Mouse (Mus musculus) lung, embryonic 16.5 days (tissue): ENCODE data around the gene Letm1. TPM values are rescaled to one million over a fixed set of nuclear protein-coding genes. Genes with fewer than 3 reads are reported as not detected.
A peak's percentile ranks its signal among the peaks of the same experiment; 100 is the strongest.

Source experiments
- ATAC-seq: fragments of 200-750 bp; cut with Nextera tagmentation; 2 replicates; pipeline ENCODE4 v1.8.0; 2017; ENCODE audit warnings: low read depth, mild to moderate bottlenecking, moderate library complexity
- H3K27ac ChIP-seq: fragments of 300-500 bp; sonication (generic); 2 replicates; pipeline ENCODE4 v1.5.1; 2014; ENCODE audit warnings: mild to moderate bottlenecking, control low read depth, low read length
- H3K27me3 ChIP-seq: fragments of 300-500 bp; sonication (generic); 2 replicates; pipeline ENCODE4 v1.6.1; 2014; ENCODE audit warnings: low read depth, low read length, mixed read lengths; ENCODE audit not compliant: control insufficient read depth, insufficient read depth
- H3K36me3 ChIP-seq: fragments of 300-500 bp; sonication (generic); 2 replicates; pipeline ENCODE4 v1.6.1; 2014; ENCODE audit warnings: low read length; ENCODE audit not compliant: control insufficient read depth, insufficient read depth
- H3K4me1 ChIP-seq: fragments of 300-500 bp; sonication (generic); replicated peaks from 2 replicates; pipeline ENCODE4 v1.6.1; 2014; ENCODE audit warnings: low read length, mixed read lengths; ENCODE audit not compliant: control insufficient read depth, insufficient read depth
- H3K4me2 ChIP-seq: fragments of 300-500 bp; sonication (generic); 2 replicates; pipeline ENCODE4 v1.6.1; 2014; ENCODE audit warnings: low read depth, low read length, control low read depth
- H3K4me3 ChIP-seq: fragments of 300-500 bp; sonication (generic); 2 replicates; pipeline ENCODE4 v1.5.1; 2014; ENCODE audit warnings: mild to moderate bottlenecking, low read length, control low read depth
- H3K9ac ChIP-seq: fragments of 300-500 bp; sonication (generic); 2 replicates; pipeline ENCODE4 v1.6.1; 2014; ENCODE audit warnings: low read length, control low read depth
- H3K9me3 ChIP-seq: fragments of 300-500 bp; sonication (generic); 2 replicates; pipeline ENCODE4 v1.6.1; 2016; ENCODE audit warnings: low read length; ENCODE audit not compliant: control insufficient read depth
- WGBS: fragments of 180-500 bp; shearing (Covaris S2); extraction: QIAGEN DNeasy Blood & Tissue Kit; methylation state at CpG from one replicate; pipeline ENCODE4 v1.1.7; 2014; 5-methylcytosine and 5-hydroxymethylcytosine counted together
- polyA plus RNA-seq: library from polyadenylated mRNA; unstranded; fragments of >200 nt; fragmentation: Nextera tagmentation; extraction: Ambion mirVana; gene quantifications from 2 replicates; pipeline ENCODE4 v1.2.1, GENCODE M21; 2015

The Letm1 gene
- polyA plus RNA-seq, 1 experiment from 2014 or later: 33.8 TPM

- peak overlapping the region; percentile 50 for H3K4me3 ChIP-seq
- peak overlapping the region; percentile 98 for H3K27ac ChIP-seq
- peak; percentile 57 for ATAC-seq
- peak overlapping the region; percentile 87 for H3K4me2 ChIP-seq
- peaks cover 62% of the 10 kb centered on the region for H3K4me1 ChIP-seq
- H3K36me3 ChIP-seq: no peaks in the 10 kb centered on the region
- 2% methylated on average over 54 of the region's 71 CpGs for WGBS
- no peaks in the 10 kb centered on the region; the same call in 1 of the 2 replicates for H3K27me3 ChIP-seq
- H3K9ac ChIP-seq: peak overlapping the region; percentile 78
- no peaks in the 10 kb centered on the region for H3K9me3 ChIP-seq
These were observed 87.5 kb downstream of the Letm1 start for GRCm38 (mm10) chr5:33694848-33695717.

- no peak for ATAC-seq
- peaks cover 65% of the 10 kb centered on the region for H3K4me1 ChIP-seq
These were observed 88.2 kb downstream of the Letm1 start for GRCm38 (mm10) chr5:33694461-33694847.

DNA sequence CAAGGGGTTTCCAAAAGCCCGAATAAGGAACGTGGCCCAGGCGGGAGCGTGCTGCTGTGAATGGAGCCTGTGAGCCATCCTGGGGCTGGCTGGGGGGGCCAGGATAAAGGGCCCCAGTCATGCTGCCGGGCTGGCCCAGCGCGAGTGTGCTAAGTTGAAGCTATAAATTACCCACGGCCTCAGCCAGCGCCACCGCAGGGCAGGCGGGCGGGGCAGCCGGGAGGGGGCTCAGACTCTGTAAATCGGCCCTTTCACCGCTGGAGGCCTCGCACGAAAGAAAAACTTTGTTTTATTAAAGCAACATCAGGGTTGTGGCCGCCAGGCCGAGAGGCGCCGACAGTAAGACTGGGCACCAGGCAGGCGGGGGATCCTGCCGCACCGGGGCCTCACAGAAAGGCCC, 90.2 kb downstream of the Letm1 start:
- peak; percentile 24 for ATAC-seq

More at GRCm38 (mm10) chr5:33694461-33694847, 88.2 kb downstream of the Letm1 start:
- Histone ChIP-seq H3K9ac (peak overlapping the region; percentile 38), H3K4me2 (peak overlapping the region; percentile 87), H3K4me3 (no peak overlapping the region), H3K9me3 (no peaks in the 10 kb centered on the region), H3K27me3 (no peaks in the 10 kb centered on the region; the same call in 1 of the 2 replicates), H3K27ac (peak overlapping the region; percentile 98), H3K36me3 (no peaks in the 10 kb centered on the region)
- 51% methylated on average over 9 of the region's 9 CpGs for WGBS

GRCm38 (mm10) chr5:33689852-33690645, 92.6 kb downstream of the Letm1 start:
- Histone ChIP-seq H3K9me3 (no peaks in the 10 kb centered on the region), H3K27ac (peak overlapping the region; percentile 62), H3K4me1 (peaks cover 56% of the 10 kb centered on the region), H3K27me3 (no peaks in the 10 kb centered on the region), H3K4me2 (no peak overlapping the region), H3K36me3 (no peaks in the 10 kb centered on the region), H3K9ac (peak overlapping the region; percentile 52), H3K4me3 (no peak overlapping the region)
- ATAC-seq: peak; percentile 8; the same call in 1 of the 2 replicates
- WGBS: 71% methylated on average over 11 of the region's 11 CpGs

More for the DNA sequence above, 90.2 kb downstream of the Letm1 start:
- Histone ChIP-seq H3K9me3 (no peaks in the 10 kb centered on the region), H3K9ac (peak overlapping the region; percentile 33), H3K36me3 (no peaks in the 10 kb centered on the region), H3K27ac (peak overlapping the region; percentile 90), H3K4me3 (no peak overlapping the region), H3K27me3 (no peaks in the 10 kb centered on the region; the same call in 1 of the 2 replicates), H3K4me1 (peaks cover 66% of the 10 kb centered on the region), H3K4me2 (peak overlapping the region; percentile 0)
- WGBS: 4% methylated on average over 24 of the region's 24 CpGs

Other genes with a start within 250 kb of the Letm1 start
- 44.3 and 53.6 TPM in 2 replicates for gene Fam53a, start 153.2 kb downstream of the Letm1 start, polyA plus RNA-seq
- gene Gm9903, start 152.9 kb downstream of the Letm1 start, polyA plus RNA-seq: 0.16 and 0.39 TPM in 2 replicates
- 242 and 259 TPM in 2 replicates for gene Slbp, start 130.2 kb downstream of the Letm1 start, polyA plus RNA-seq
- 190 and 214 TPM in 2 replicates for gene Tacc3, start 124.7 kb downstream of the Letm1 start, polyA plus RNA-seq
- 41.0 and 41.8 TPM in 2 replicates for gene Tmem129, start 124.4 kb downstream of the Letm1 start, polyA plus RNA-seq
- 64.4 and 67.2 TPM in 2 replicates for gene Fgfr3, start 61.1 kb downstream of the Letm1 start, polyA plus RNA-seq
- 43.0 and 45.0 TPM in 2 replicates for gene Nsd2, start 37.9 kb upstream of the Letm1 start, polyA plus RNA-seq
- 51.5 and 53.3 TPM in 2 replicates for gene Nelfa, start 153.6 kb upstream of the Letm1 start, polyA plus RNA-seq
- gene Gm1673, start 200.6 kb upstream of the Letm1 start, polyA plus RNA-seq: 47.1 and 62.2 TPM in 2 replicates
- gene Nat8l, start 213.2 kb upstream of the Letm1 start, polyA plus RNA-seq: 0.08 and 0.14 TPM in 2 replicates